Mouse (Mus musculus) bone marrow macrophage, adult 2 months (primary cell): ENCODE data around the gene Fdxr.

Source experiments
- CTCF ChIP-seq: IDR thresholded peaks from 2 replicates; pipeline ENCODE4 v1.5.1; 2012; ENCODE audit warnings: low read depth, mild to moderate bottlenecking, low read length, moderate library complexity
- POLR2A ChIP-seq: IDR thresholded peaks from 2 replicates; pipeline ENCODE4 v1.6.1; 2012; ENCODE audit warnings: mild to moderate bottlenecking, low read depth, low read length, borderline replicate concordance

GRCm38 (mm10) chr11:115233526-115234290, 43.1 kb downstream of the Fdxr start:
- TF ChIP-seq POLR2A (no peak), CTCF (no peak)
